Mouse (Mus musculus) mature B cell (primary cell): ENCODE results near the gene Elmsan1.
"Not testable (repeated sequence)": the region's sequence is repeated elsewhere in the genome, so short reads cannot be mapped to it uniquely, and the experiment has no call there.

Experiments
- in situ Hi-C: fragments of 300-500 bp; cut with MboI; formaldehyde crosslinking; loops from 2 replicates; pipeline ENCODE4 v1.14.3; 2019

Elmsan1 gene

GRCm38 (mm10) chr12:84148622-84149012, 70.1 kb downstream of the Elmsan1 start:
- in situ Hi-C loops = no loop called here

- in situ Hi-C loops = no loop called here
Measured at GRCm38 (mm10) chr12:84147954-84148621, 70.6 kb downstream of the Elmsan1 start, which contains the start of gene Pnma1. Gene Pnma1, minus strand, starts transcription at chr12:84148489.

- in situ Hi-C loops = no loop called here
Measured at GRCm38 (mm10) chr12:84142281-84143050, 76.2 kb downstream of the Elmsan1 start.

GRCm38 (mm10) chr12:84141271-84141670, 77.4 kb downstream of the Elmsan1 start:
- in situ Hi-C loops = no loop called here

- in situ Hi-C loops = no loop called here
Measured at GRCm38 (mm10) chr12:84140135-84140534, 78.5 kb downstream of the Elmsan1 start.

GRCm38 (mm10) chr12:84137131-84137530, 81.5 kb downstream of the Elmsan1 start:
- in situ Hi-C loops = no loop called here

GRCm38 (mm10) chr12:84132265-84132664, 86.4 kb downstream of the Elmsan1 start:
- in situ Hi-C loops = no loop called here

- in situ Hi-C loops = no loop called here
Measured at GRCm38 (mm10) chr12:84129931-84130330, 88.8 kb downstream of the Elmsan1 start.

GRCm38 (mm10) chr12:84128576-84128975, 90.1 kb downstream of the Elmsan1 start:
- in situ Hi-C loops = no loop called here

- in situ Hi-C loops = no loop called here
Measured at GRCm38 (mm10) chr12:84126899-84127298, 91.8 kb downstream of the Elmsan1 start.

- in situ Hi-C loops = no loop called here
Measured at GRCm38 (mm10) chr12:84125892-84126291, 92.8 kb downstream of the Elmsan1 start.

GRCm38 (mm10) chr12:84119584-84119983, 99.1 kb downstream of the Elmsan1 start:
- in situ Hi-C loops = no loop called here

- in situ Hi-C loops = no loop called here
Measured at GRCm38 (mm10) chr12:84114153-84114994, 104.3 kb downstream of the Elmsan1 start, which contains the start of gene Dnal1. Gene Dnal1, plus strand, starts transcription at chr12:84114366.

- in situ Hi-C loops = no loop called here
Measured at GRCm38 (mm10) chr12:84113676-84114075, 105.0 kb downstream of the Elmsan1 start.

- in situ Hi-C loops = no loop called here
Measured at GRCm38 (mm10) chr12:84110814-84111213, 107.9 kb downstream of the Elmsan1 start.

GRCm38 (mm10) chr12:84109924-84110323, 108.8 kb downstream of the Elmsan1 start:
- in situ Hi-C loops = no loop called here

- in situ Hi-C loops = no loop called here
Measured at GRCm38 (mm10) chr12:84107692-84108091, 111.0 kb downstream of the Elmsan1 start.

- in situ Hi-C loops = no loop called here
Measured at GRCm38 (mm10) chr12:84107012-84107411, 111.7 kb downstream of the Elmsan1 start.

- in situ Hi-C loops = no loop called here
Measured at GRCm38 (mm10) chr12:84101493-84101845, 117.2 kb downstream of the Elmsan1 start.

- in situ Hi-C loops = not testable (repeated sequence)
Measured at GRCm38 (mm10) chr12:84100604-84101492, 117.8 kb downstream of the Elmsan1 start, which contains the start of gene Acot6. Gene Acot6, plus strand, starts transcription at chr12:84100654.

GRCm38 (mm10) chr12:84100071-84100470, 118.6 kb downstream of the Elmsan1 start:
- in situ Hi-C loops = no loop called here
